Mouse (Mus musculus): Measurements from ENCODE around the gene Ralgps1. TPM values are rescaled to one million over a fixed set of nuclear protein-coding genes. Genes with fewer than 3 reads are reported as not detected.

Ralgps1 gene
- polyA plus RNA-seq, 1 experiment from 2014 or later, result 2.2 TPM

GRCm38 (mm10) chr2:33167060-33167459, 204.2 kb downstream of the Ralgps1 start:
- Histone ChIP-seq H3K4me3 (ENCODE audit: low read depth, low read length) (no peak overlapping the region), H3K4me1 (replicated peaks; ENCODE audit: control insufficient read depth, insufficient read depth) (peaks cover 4% of the 10 kb centered on the region; the same call in 1 of the 2 replicates), H3K36me3 (ENCODE audit: control insufficient read depth, insufficient read depth, low read length) (0 out of 2 replicates have a peak, but pooled peaks cover under 1% of the 10 kb centered on the region), H3K4me2 (replicated peaks; ENCODE audit: low read depth) (no peak overlapping the region), H3K9me3 (ENCODE audit: control insufficient read depth, low read length) (no peaks in the 10 kb centered on the region), H3K9ac (ENCODE audit: low read length) (no peak overlapping the region), H3K27ac (replicated peaks) (no peak overlapping the region), H3K27me3 (ENCODE audit: control insufficient read depth, insufficient read depth, low read length) (no peaks in the 10 kb centered on the region)
- no peak for ATAC-seq (ENCODE audit: low FRiP score, low TSS enrichment)
- DNase-seq (ENCODE audit: low spot score), result no peak
- WGBS, result 96% methylated on average over 3 of the region's 3 CpGs
- TF ChIP-seq EP300 (optimal IDR thresholded peaks at IDR 0.05) (no peak), CTCF (IDR thresholded peaks at IDR 0.05; ENCODE audit: low read depth) (no peak)

GRCm38 (mm10) chr2:33165710-33166374, 205.4 kb downstream of the Ralgps1 start:
- DNase-seq (ENCODE audit: low spot score) (no peak), ATAC-seq (ENCODE audit: low FRiP score, low TSS enrichment) (peak; percentile 46; the same call in 1 of the 2 replicates)
- Histone ChIP-seq H3K27me3 (ENCODE audit: control insufficient read depth, insufficient read depth, low read length) (no peaks in the 10 kb centered on the region), H3K4me3 (ENCODE audit: low read depth, low read length) (no peak overlapping the region), H3K4me1 (replicated peaks; ENCODE audit: control insufficient read depth, insufficient read depth) (peaks cover 4% of the 10 kb centered on the region; the same call in 1 of the 2 replicates), H3K4me2 (replicated peaks; ENCODE audit: low read depth) (no peak overlapping the region), H3K9ac (ENCODE audit: low read length) (no peak overlapping the region), H3K9me3 (ENCODE audit: control insufficient read depth, low read length) (no peaks in the 10 kb centered on the region), H3K27ac (replicated peaks) (peak overlapping the region; percentile 61), H3K36me3 (ENCODE audit: control insufficient read depth, insufficient read depth, low read length) (no peaks in the 10 kb centered on the region)
- 25% methylated on average over 7 of the region's 7 CpGs for WGBS
- TF ChIP-seq CTCF (IDR thresholded peaks at IDR 0.05; ENCODE audit: low read depth) (no peak; the same call in 1 of the 2 replicates), EP300 (optimal IDR thresholded peaks at IDR 0.05) (no peak)

- Histone ChIP-seq H3K4me3 (ENCODE audit: low read depth, low read length) (no peak overlapping the region), H3K4me1 (replicated peaks; ENCODE audit: control insufficient read depth, insufficient read depth) (peaks cover 4% of the 10 kb centered on the region; the same call in 1 of the 2 replicates), H3K27me3 (ENCODE audit: control insufficient read depth, insufficient read depth, low read length) (no peaks in the 10 kb centered on the region), H3K9ac (ENCODE audit: low read length) (no peak overlapping the region), H3K9me3 (ENCODE audit: control insufficient read depth, low read length) (no peaks in the 10 kb centered on the region), H3K27ac (replicated peaks) (peak overlapping the region; percentile 61), H3K4me2 (replicated peaks; ENCODE audit: low read depth) (no peak overlapping the region), H3K36me3 (ENCODE audit: control insufficient read depth, insufficient read depth, low read length) (no peaks in the 10 kb centered on the region)
- TF ChIP-seq EP300 (optimal IDR thresholded peaks at IDR 0.05), result no peak
- TF ChIP-seq CTCF (IDR thresholded peaks at IDR 0.05; ENCODE audit: low read depth), result no peak
- WGBS, result 67% methylated on average over 4 of the region's 4 CpGs
- ATAC-seq (ENCODE audit: low FRiP score, low TSS enrichment), result peak; percentile 16; the same call in 1 of the 2 replicates
- DNase-seq (ENCODE audit: low spot score), result no peak
Observed at GRCm38 (mm10) chr2:33165229-33165628, 206.1 kb downstream of the Ralgps1 start.

GRCm38 (mm10) chr2:33164646-33165045, 206.6 kb downstream of the Ralgps1 start:
- no peak for DNase-seq (ENCODE audit: low spot score)
- TF ChIP-seq EP300 (optimal IDR thresholded peaks at IDR 0.05), result no peak
- no peak for TF ChIP-seq CTCF (IDR thresholded peaks at IDR 0.05; ENCODE audit: low read depth)
- H3K27ac ChIP-seq (replicated peaks), result no peak overlapping the region
- peaks cover 4% of the 10 kb centered on the region; the same call in 1 of the 2 replicates for H3K4me1 ChIP-seq (replicated peaks; ENCODE audit: control insufficient read depth, insufficient read depth)
- H3K9me3 ChIP-seq (ENCODE audit: control insufficient read depth, low read length), result no peaks in the 10 kb centered on the region
- H3K4me2 ChIP-seq (replicated peaks; ENCODE audit: low read depth), result no peak overlapping the region
- no peak overlapping the region for H3K4me3 ChIP-seq (ENCODE audit: low read depth, low read length)
- H3K9ac ChIP-seq (ENCODE audit: low read length), result no peak overlapping the region
- no peaks in the 10 kb centered on the region for H3K27me3 ChIP-seq (ENCODE audit: control insufficient read depth, insufficient read depth, low read length)
- H3K36me3 ChIP-seq (ENCODE audit: control insufficient read depth, insufficient read depth, low read length), result no peaks in the 10 kb centered on the region
- WGBS, result 34% methylated on average over 3 of the region's 3 CpGs
- no peak for ATAC-seq (ENCODE audit: low FRiP score, low TSS enrichment)

GRCm38 (mm10) chr2:33162126-33162525, 209.2 kb downstream of the Ralgps1 start:
- Histone ChIP-seq H3K27me3 (ENCODE audit: control insufficient read depth, insufficient read depth, low read length) (no peaks in the 10 kb centered on the region), H3K36me3 (ENCODE audit: control insufficient read depth, insufficient read depth, low read length) (no peaks in the 10 kb centered on the region), H3K4me3 (ENCODE audit: low read depth, low read length) (no peak overlapping the region), H3K4me2 (replicated peaks; ENCODE audit: low read depth) (no peak overlapping the region), H3K9me3 (ENCODE audit: control insufficient read depth, low read length) (no peaks in the 10 kb centered on the region), H3K4me1 (replicated peaks; ENCODE audit: control insufficient read depth, insufficient read depth) (peaks cover 4% of the 10 kb centered on the region; the same call in 1 of the 2 replicates), H3K27ac (replicated peaks) (no peak overlapping the region), H3K9ac (ENCODE audit: low read length) (no peak overlapping the region)
- TF ChIP-seq CTCF (IDR thresholded peaks at IDR 0.05; ENCODE audit: low read depth) (no peak), EP300 (optimal IDR thresholded peaks at IDR 0.05) (no peak)
- ATAC-seq (ENCODE audit: low FRiP score, low TSS enrichment) (no peak), DNase-seq (ENCODE audit: low spot score) (no peak)
- WGBS, result 77% methylated on average over 2 of the region's 2 CpGs

- TF ChIP-seq CTCF (IDR thresholded peaks at IDR 0.05; ENCODE audit: low read depth), result no peak
- TF ChIP-seq EP300 (optimal IDR thresholded peaks at IDR 0.05), result no peak
- Histone ChIP-seq H3K4me1 (replicated peaks; ENCODE audit: control insufficient read depth, insufficient read depth) (peaks cover 4% of the 10 kb centered on the region; the same call in 1 of the 2 replicates), H3K4me3 (ENCODE audit: low read depth, low read length) (no peak overlapping the region), H3K9me3 (ENCODE audit: control insufficient read depth, low read length) (no peaks in the 10 kb centered on the region), H3K27me3 (ENCODE audit: control insufficient read depth, insufficient read depth, low read length) (no peaks in the 10 kb centered on the region), H3K27ac (replicated peaks) (peak overlapping the region; percentile 35; the same call in 1 of the 2 replicates), H3K36me3 (ENCODE audit: control insufficient read depth, insufficient read depth, low read length) (no peaks in the 10 kb centered on the region), H3K4me2 (replicated peaks; ENCODE audit: low read depth) (no peak overlapping the region), H3K9ac (ENCODE audit: low read length) (no peak overlapping the region)
- DNase-seq (ENCODE audit: low spot score) (no peak), ATAC-seq (ENCODE audit: low FRiP score, low TSS enrichment) (peak; percentile 31; the same call in 1 of the 2 replicates)
- 66% methylated on average over 12 of the region's 12 CpGs for WGBS
Observed at GRCm38 (mm10) chr2:33160326-33160973, 210.8 kb downstream of the Ralgps1 start.
